Comparison of ENCODE assay signal across 13 mouse cellular contexts in the genomic region with DNA sequence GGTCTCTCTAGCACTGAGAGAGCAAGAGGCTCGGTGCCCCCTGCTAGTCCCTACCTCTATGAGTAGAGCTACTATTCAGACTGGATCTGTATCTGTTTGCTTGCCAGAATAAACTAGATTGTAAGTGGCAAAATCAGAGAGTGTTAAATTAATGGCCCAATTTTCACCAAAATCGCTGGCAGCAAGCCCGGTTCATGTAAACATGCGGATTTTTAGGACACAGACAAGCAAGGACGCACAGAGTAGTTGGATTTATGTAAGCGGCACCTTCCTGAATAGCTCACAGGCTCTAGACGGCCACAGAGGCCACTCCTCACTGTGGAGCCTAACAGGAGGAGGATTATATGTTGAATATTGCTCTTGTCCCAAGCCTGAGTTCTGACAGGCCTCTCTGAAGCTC. TPM values are rescaled to one million over a fixed set of nuclear protein-coding genes. Genes with fewer than 3 reads are reported as not detected.
"Had no signal": no experiment of that assay in that cellular context is flagged by ENCODE, and none has a peak within 500 bp of the region (broad histone marks: within the 10 kb centered on the region; RNA-seq: fewer than 3 reads in every experiment).

No protein-coding gene starts in this region.

- H3K9me3 ChIP-seq: intestine, embryonic 15.5 days; kidney, embryonic 15.5 days; liver, embryonic 13.5 days; neural tube, embryonic 13.5 days had no signal

- H3K27me3 ChIP-seq: intestine, embryonic 15.5 days; liver, embryonic 13.5 days had no signal

- DNase-seq: kidney, adult 18-20 months; kidney, postnatal 25 days; liver, embryonic 13.5 days; lung, adult 2 months; lung, postnatal 36 days; midbrain, embryonic 14.5 days; thymus, postnatal 36 days had no signal

- H3K27ac ChIP-seq: intestine, embryonic 15.5 days; kidney, embryonic 15.5 days; left cerebral cortex, adult 2 months; liver, embryonic 13.5 days; neural tube, embryonic 13.5 days had no signal

- ATAC-seq: intestine, embryonic 15.5 days; lung, postnatal 0 days had no signal

- H3K4me3 ChIP-seq: intestine, embryonic 15.5 days; kidney, embryonic 15.5 days; left cerebral cortex, adult 2 months; liver, embryonic 13.5 days; neural tube, embryonic 13.5 days had no signal

- H3K9ac ChIP-seq: intestine, embryonic 15.5 days; kidney, embryonic 15.5 days; liver, embryonic 13.5 days; neural tube, embryonic 13.5 days had no signal

- H3K36me3 ChIP-seq: intestine, embryonic 15.5 days; kidney, embryonic 15.5 days; liver, embryonic 13.5 days; neural tube, embryonic 13.5 days had no signal

- H3K4me2 ChIP-seq: intestine, embryonic 15.5 days; kidney, embryonic 15.5 days; liver, embryonic 13.5 days; neural tube, embryonic 13.5 days had no signal

RNA-seq across cellular contexts. Expression of gene Asgr2, which starts 39.3 kb away (rescaled TPM):
- polyA plus RNA-seq: limb, embryonic 11.5 days; lung, postnatal 0 days; midbrain, embryonic 14.5 days; neural tube, embryonic 13.5 days had no signal
